Mouse (Mus musculus): Measurements from ENCODE around the gene Ccdc7b.
"Not testable (repeated sequence)": the region's sequence is repeated elsewhere in the genome, so short reads cannot be mapped to it uniquely, and the experiment has no call there.

Gene Ccdc7b

DNA sequence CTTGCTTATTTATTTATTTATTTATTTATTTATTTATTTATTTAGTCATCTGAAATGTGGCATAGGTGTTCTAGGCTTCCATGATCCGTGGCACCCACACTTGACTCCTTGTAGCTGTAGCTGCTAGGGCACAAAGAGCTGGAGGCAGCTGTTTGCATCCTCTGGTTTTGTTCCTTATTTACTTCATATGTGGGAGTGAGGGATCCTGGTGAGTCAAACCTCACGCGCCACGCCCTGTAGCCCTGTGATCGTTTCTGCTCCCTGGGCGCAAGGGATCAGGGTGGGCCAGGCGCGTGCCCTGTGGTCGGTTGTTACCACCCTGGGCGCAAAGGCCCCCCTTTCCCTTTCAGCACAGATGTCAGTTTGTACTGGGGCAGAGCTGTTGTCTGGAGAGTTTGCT lies at the start of gene Ccdc7b:
Gene Ccdc7b (plus strand): TSS at position 301 of the 400 bp plus-strand sequence.
- DNase-seq (ENCODE audit: low spot score in 2 of 2): not testable (repeated sequence)

DNA sequence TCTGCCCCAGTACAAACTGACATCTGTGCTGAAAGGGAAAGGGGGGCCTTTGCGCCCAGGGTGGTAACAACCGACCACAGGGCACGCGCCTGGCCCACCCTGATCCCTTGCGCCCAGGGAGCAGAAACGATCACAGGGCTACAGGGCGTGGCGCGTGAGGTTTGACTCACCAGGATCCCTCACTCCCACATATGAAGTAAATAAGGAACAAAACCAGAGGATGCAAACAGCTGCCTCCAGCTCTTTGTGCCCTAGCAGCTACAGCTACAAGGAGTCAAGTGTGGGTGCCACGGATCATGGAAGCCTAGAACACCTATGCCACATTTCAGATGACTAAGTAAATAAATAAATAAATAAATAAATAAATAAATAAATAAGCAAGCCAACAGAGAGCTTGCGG lies 1.5 kb upstream of the Ccdc7b start, which contains the start of gene Ccdc7a:
Gene Ccdc7a (minus strand): TSS at position 101 of the 400 bp plus-strand sequence.
- DNase-seq (ENCODE audit: low spot score in 2 of 2): not testable (repeated sequence)

DNA sequence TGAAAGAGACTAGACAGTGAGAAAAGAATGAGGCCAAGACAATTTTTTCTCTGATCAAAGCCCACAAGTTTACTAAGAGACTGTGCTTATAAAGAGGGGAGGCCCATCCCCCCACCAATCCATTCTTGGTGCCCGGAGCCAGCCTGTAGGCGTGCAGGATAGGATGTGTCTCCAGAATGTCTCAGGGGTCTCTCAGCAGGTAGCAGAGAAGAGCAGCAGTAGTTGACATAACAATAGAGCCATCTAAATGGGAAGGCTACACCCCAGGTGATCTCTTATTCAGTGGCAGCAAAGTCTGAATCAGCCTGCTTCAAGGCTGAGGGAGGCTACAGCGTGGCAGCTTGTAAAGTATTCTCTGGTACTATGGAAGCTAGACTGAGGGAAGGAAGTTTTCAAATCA lies 48.8 kb downstream of the Ccdc7b start:
- DNase-seq (ENCODE audit: low spot score in 2 of 2): not testable (repeated sequence)

- DNase-seq (ENCODE audit: low spot score in 2 of 2): no peak
These were observed 64.6 kb downstream of the Ccdc7b start, which contains the start of gene Gm10999 for GRCm38 (mm10) chr8:129131561-129131960. Gm10999 (minus strand) TSS chr8:129131661.

- no peak for DNase-seq (ENCODE audit: low spot score in 2 of 2)
These were observed 66.5 kb downstream of the Ccdc7b start for GRCm38 (mm10) chr8:129133475-129133874.

Measured in natural killer cell, adult 2 months (primary cell).